Mouse (Mus musculus) heart, postnatal 14 days (tissue): ENCODE results near the gene Ocm. TPM values are rescaled to one million over a fixed set of nuclear protein-coding genes. Genes with fewer than 3 reads are reported as not detected.

ENCODE experiments used
- total RNA-seq, 2 experiments: library from RNA; stranded (reverse); gene quantifications; 2 replicates each; pipeline ENCODE4 v1.2.3; 2021

Ocm gene
- total RNA-seq, 2 experiments from 2014 or later, result not detected

Other genes starting within 250 kb of the Ocm start
- 10 to 100 TPM; 19.1 to 20.0 TPM for gene Eif2ak1, start 208.9 kb downstream of the Ocm start, total RNA-seq
- not detected for gene Ankrd61, start 129.0 kb downstream of the Ocm start, total RNA-seq
- gene Aimp2, start 116.8 kb downstream of the Ocm start, total RNA-seq, result 10 to 100 TPM; 31.5 to 35.7 TPM
- gene Pms2, start 116.7 kb downstream of the Ocm start, total RNA-seq, result 1 to 10 TPM; 5.6 to 7.6 TPM
- gene Gm42421, start 98.5 kb downstream of the Ocm start, total RNA-seq, result under 1 TPM in 1 of 2 experiments, not detected in 1; 0.50 TPM
- gene Rsph10b, start 93.6 kb downstream of the Ocm start, total RNA-seq, result under 1 TPM; 0.34 to 0.53 TPM
- 10 to 100 TPM; 28.8 to 29.6 TPM for gene Ccz1, start 11.8 kb downstream of the Ocm start, total RNA-seq
- 10 to 100 TPM; 21.9 to 22.6 TPM for gene Lmtk2, start 73.8 kb upstream of the Ocm start, total RNA-seq
- not detected for gene Bhlha15, start 163.6 kb upstream of the Ocm start, total RNA-seq
- 10 to 100 TPM; 29.5 to 34.7 TPM for gene Tecpr1, start 196.9 kb upstream of the Ocm start, total RNA-seq
- 100 to 1,000 TPM; 125 to 128 TPM for gene Bri3, start 217.8 kb upstream of the Ocm start, total RNA-seq